Mouse (Mus musculus): Measurements from ENCODE around the gene Gm49354. TPM values are rescaled to one million over a fixed set of nuclear protein-coding genes. Genes with fewer than 3 reads are reported as not detected.

Gene Gm49354
- total RNA-seq (2021) (not detected), polyA plus RNA-seq (2012; rRNA removed) (not detected in 2 replicates)
- long read RNA-seq = 0 reads

DNA sequence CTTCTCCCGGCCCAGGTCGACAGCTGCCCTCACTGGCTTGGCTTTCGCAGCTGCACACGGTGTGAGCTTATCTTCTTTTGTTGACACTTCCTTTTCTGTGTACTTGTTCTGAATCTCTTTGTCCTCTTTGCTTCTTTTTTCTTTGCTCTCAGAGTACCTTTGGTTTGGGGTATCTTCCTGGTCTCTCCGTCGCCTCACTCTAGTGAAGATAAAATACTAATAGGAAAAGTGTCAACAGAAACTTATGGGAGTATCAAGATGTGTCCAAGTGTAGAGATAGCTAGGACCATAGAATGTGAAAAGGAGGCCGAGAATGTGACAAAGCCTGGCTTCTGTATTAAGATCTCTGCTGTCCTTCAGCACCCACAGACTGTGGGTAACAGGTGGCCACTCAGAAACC is at the start of gene Gm49354:
Gene Gm49354 (minus strand): TSS at position 101 of the 400 bp plus-strand sequence.
- H3K9ac ChIP-seq (ENCODE audit: low read depth, low read length) = no peak within 1 kb of the TSS
- TF ChIP-seq POLR2A (IDR thresholded peaks at IDR 0.05; ENCODE audit: insufficient read depth, low read depth, low read length) (no peak), CTCF (IDR thresholded peaks at IDR 0.05) (no peak), EP300 (IDR thresholded peaks at IDR 0.05; ENCODE audit: insufficient read depth, low read depth, low read length) (no peak)
- no peak within 1 kb of the TSS for H3K27ac ChIP-seq
- no peak for DNase-seq
- no peaks in the 10 kb centered on the region; the same call in 1 of the 2 replicates for H3K79me2 ChIP-seq (replicated peaks; ENCODE audit: control insufficient read depth, insufficient read depth, low read length)
- no peaks in the 10 kb centered on the region; the same call in 1 of the 2 replicates for H3K36me3 ChIP-seq (ENCODE audit: control insufficient read depth, insufficient read depth, low read length)
- intact Hi-C loops (cut with DNase I) = no loop called here
- no peak within 1 kb of the TSS for H3K4me3 ChIP-seq
- 82% methylated on average over 7 of the region's 7 CpGs for WGBS
- no peaks in the 10 kb centered on the region for H3K4me1 ChIP-seq (ENCODE audit: control insufficient read depth, insufficient read depth, low read length)
- no peaks in the 10 kb centered on the region for H3K27me3 ChIP-seq (ENCODE audit: control insufficient read depth, insufficient read depth, low read length)

DNA sequence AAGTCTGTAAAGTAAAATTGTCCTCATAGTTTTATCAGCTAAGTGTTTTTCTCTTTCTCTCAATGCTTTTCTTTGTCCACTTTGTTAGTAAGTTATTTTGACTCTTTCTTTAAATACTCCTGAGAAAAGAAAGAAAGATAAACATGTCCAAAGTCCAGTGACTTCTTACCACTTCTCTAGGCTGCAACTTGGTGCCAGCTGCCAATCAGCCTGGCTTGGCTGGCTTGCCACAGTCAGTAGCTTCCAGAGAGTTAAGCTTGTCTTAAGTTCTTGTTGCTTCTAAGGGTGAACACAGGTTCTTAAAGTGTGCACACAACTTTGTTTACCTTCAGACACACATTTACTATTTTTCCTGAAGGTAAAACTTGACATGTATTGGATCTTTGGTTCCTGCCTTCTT is 43.9 kb upstream of the Gm49354 start:
- intact Hi-C loops (cut with DNase I) = loop anchor here (10.0 kb wide), 1 partner anchor 151 kb away; the partner anchor contains the start of gene Golm1
- no peak for DNase-seq
- no peak for TF ChIP-seq EP300 (IDR thresholded peaks at IDR 0.05; ENCODE audit: insufficient read depth, low read depth, low read length)
- no peak for TF ChIP-seq POLR2A (IDR thresholded peaks at IDR 0.05; ENCODE audit: insufficient read depth, low read depth, low read length)
- no peak for TF ChIP-seq CTCF (IDR thresholded peaks at IDR 0.05)

DNA sequence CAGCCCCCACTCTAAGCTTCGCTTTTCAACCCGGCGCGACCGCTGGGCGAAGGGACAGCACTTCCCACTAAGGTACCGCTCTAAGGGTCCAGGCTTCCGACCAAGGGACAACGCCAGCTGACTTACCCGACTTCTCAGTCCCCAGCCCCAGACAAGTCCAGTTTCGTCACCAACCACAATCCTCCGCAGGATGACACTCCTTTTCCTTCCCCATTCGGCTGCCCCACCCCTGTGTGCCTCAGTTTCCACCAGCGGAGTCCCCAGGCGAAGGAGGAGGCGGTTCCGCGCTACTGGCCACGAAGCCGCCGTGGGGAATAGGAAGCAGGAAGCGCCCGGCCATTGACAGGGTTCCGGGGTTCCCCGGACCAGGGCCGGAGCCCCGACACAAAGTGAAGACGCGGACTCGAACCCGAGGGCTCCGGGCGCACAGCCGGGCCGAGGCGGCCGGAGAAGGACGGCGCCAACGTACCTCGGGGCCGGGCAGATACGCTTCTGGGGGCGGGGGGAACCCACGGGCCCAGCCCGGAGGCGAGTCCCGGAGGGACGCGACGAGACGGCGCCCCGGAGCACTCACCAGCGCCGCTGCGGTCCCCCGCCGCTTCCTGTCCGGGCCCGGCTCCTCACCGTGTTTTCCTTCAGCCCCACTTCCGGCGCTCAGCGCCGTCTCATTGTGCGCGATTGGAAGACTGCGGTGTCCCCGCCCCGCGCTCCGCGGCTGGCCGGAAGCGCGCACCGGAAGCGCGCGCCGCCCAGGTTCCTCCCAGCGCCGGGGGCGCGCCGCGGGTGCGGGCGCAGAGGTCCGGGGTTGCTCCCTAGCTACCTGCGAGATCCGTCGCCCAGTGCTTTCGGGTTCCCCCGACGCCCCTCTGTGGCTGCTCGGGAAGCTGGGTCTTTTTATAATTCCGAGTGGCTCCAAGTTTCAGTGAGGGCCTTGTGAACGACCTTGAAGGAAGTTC is 40.7 kb upstream of the Gm49354 start, which contains the start of gene Tut7:
Gene Tut7 (minus strand): TSS at position 641 of the 956 bp plus-strand sequence.
- intact Hi-C loops (cut with DNase I) = loop anchor here (1.0 to 10.0 kb wide), 4 partner anchors 18 to 235 kb away; partner anchors contain the start of genes Agtpbp1, Golm1 and Naa35

More for the DNA sequence above, 43.9 kb upstream of the Gm49354 start:
- H3K4me3 ChIP-seq = no peak overlapping the region
- peaks cover 1% of the 10 kb centered on the region for H3K4me1 ChIP-seq (ENCODE audit: control insufficient read depth, insufficient read depth, low read length)
- no peaks in the 10 kb centered on the region for H3K79me2 ChIP-seq (replicated peaks; ENCODE audit: control insufficient read depth, insufficient read depth, low read length)
- H3K36me3 ChIP-seq (ENCODE audit: control insufficient read depth, insufficient read depth, low read length) = peaks cover 10% of the 10 kb centered on the region
- no peak overlapping the region for H3K9ac ChIP-seq (ENCODE audit: low read depth, low read length)
- H3K27me3 ChIP-seq (ENCODE audit: control insufficient read depth, insufficient read depth, low read length) = no peaks in the 10 kb centered on the region
- no peak overlapping the region for H3K27ac ChIP-seq

DNA sequence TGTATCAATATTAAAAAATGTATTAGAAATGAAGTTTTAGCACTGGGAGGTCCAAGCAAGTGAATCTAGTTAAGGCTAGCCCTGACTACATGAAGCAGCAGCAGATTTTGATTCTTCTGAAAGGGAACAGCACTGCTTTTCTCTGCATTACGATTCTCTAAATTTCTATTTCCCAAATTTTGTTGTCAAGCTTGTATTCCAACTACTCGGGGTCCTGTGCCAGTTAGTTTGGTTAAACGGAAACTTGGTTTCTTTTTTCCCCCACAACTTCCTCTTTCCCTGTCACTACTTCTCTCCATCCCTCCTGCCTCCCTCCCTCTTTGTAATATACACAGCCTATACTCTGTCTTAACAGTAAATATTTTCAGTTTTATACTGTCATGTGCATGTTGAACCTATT is 38.8 kb upstream of the Gm49354 start:
- H3K9ac ChIP-seq (ENCODE audit: low read depth, low read length) = 0 out of 2 replicates have a peak overlapping the region, but pooled peaks have one; percentile 15
- no peaks in the 10 kb centered on the region for H3K27me3 ChIP-seq (ENCODE audit: control insufficient read depth, insufficient read depth, low read length)
- WGBS = 26% methylated on average over 3 of the region's 3 CpGs
- intact Hi-C loops (cut with DNase I) = loop anchor here (5.0 to 10.0 kb wide), 2 partner anchors 146 to 234 kb away; partner anchors contain the start of genes Agtpbp1, Golm1 and Naa35
- H3K27ac ChIP-seq = peak overlapping the region; percentile 49
- peak overlapping the region; percentile 75 for H3K4me3 ChIP-seq
- DNase-seq = no peak
- peaks cover 7% of the 10 kb centered on the region for H3K79me2 ChIP-seq (replicated peaks; ENCODE audit: control insufficient read depth, insufficient read depth, low read length)
- TF ChIP-seq CTCF (IDR thresholded peaks at IDR 0.05) (no peak), POLR2A (IDR thresholded peaks at IDR 0.05; ENCODE audit: insufficient read depth, low read depth, low read length) (no peak), EP300 (IDR thresholded peaks at IDR 0.05; ENCODE audit: insufficient read depth, low read depth, low read length) (no peak)
- H3K4me1 ChIP-seq (ENCODE audit: control insufficient read depth, insufficient read depth, low read length) = peaks cover 13% of the 10 kb centered on the region
- peaks cover 32% of the 10 kb centered on the region for H3K36me3 ChIP-seq (ENCODE audit: control insufficient read depth, insufficient read depth, low read length)

More for the DNA sequence above, 40.7 kb upstream of the Gm49354 start, which contains the start of gene Tut7:
- peaks cover 13% of the 10 kb centered on the region for H3K4me1 ChIP-seq (ENCODE audit: control insufficient read depth, insufficient read depth, low read length)
- peak; percentile 83 for TF ChIP-seq POLR2A (IDR thresholded peaks at IDR 0.05; ENCODE audit: insufficient read depth, low read depth, low read length)
- TF ChIP-seq EP300 (IDR thresholded peaks at IDR 0.05; ENCODE audit: insufficient read depth, low read depth, low read length) = no peak; the same call in 1 of the 2 replicates
- TF ChIP-seq CTCF (IDR thresholded peaks at IDR 0.05) = peak; percentile 10; the same call in 1 of the 2 replicates
- DNase-seq = peak; percentile 95 to 97
- H3K27ac ChIP-seq = peak within 1 kb of the TSS; percentile 99
- peaks cover 27% of the 10 kb centered on the region for H3K36me3 ChIP-seq (ENCODE audit: control insufficient read depth, insufficient read depth, low read length)
- peak within 1 kb of the TSS; percentile 75 for H3K4me3 ChIP-seq
- H3K79me2 ChIP-seq (replicated peaks; ENCODE audit: control insufficient read depth, insufficient read depth, low read length) = peaks cover 7% of the 10 kb centered on the region
- peak within 1 kb of the TSS; percentile 95 for H3K9ac ChIP-seq (ENCODE audit: low read depth, low read length)
- H3K27me3 ChIP-seq (ENCODE audit: control insufficient read depth, insufficient read depth, low read length) = no peaks in the 10 kb centered on the region
- under 1% methylated on average over 100 of the region's 100 CpGs for WGBS

DNA sequence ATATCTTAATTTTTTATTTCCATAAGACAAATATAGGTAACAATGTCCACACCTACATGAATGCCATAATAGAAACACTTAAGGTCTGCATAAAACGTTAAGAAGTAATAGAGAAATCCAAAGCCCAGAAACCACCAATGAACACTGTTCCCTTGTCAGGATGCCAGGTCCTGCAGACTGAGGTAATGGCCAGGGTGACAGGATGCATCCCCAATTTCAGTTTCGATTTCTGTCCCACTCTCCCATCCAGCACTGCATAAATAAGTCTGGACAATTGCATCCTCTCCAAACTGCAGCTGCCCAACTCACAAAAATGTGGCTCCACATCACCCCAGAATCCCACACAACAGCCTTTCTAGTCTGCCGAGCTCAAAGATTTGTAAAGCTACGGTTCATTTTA is 38.1 kb upstream of the Gm49354 start:
- H3K27me3 ChIP-seq (ENCODE audit: control insufficient read depth, insufficient read depth, low read length) = no peaks in the 10 kb centered on the region
- H3K36me3 ChIP-seq (ENCODE audit: control insufficient read depth, insufficient read depth, low read length) = peaks cover 32% of the 10 kb centered on the region
- peak overlapping the region; percentile 75 for H3K4me3 ChIP-seq
- H3K9ac ChIP-seq (ENCODE audit: low read depth, low read length) = no peak overlapping the region
- intact Hi-C loops (cut with DNase I) = loop anchor here (5.0 to 10.0 kb wide), 2 partner anchors 145 to 233 kb away; partner anchors contain the start of genes Agtpbp1, Golm1 and Naa35
- H3K79me2 ChIP-seq (replicated peaks; ENCODE audit: control insufficient read depth, insufficient read depth, low read length) = peaks cover 7% of the 10 kb centered on the region
- WGBS = 18% methylated on average over 4 of the region's 4 CpGs
- H3K27ac ChIP-seq = peak overlapping the region; percentile 49
- TF ChIP-seq CTCF (IDR thresholded peaks at IDR 0.05) = no peak
- no peak for TF ChIP-seq EP300 (IDR thresholded peaks at IDR 0.05; ENCODE audit: insufficient read depth, low read depth, low read length)
- no peak for TF ChIP-seq POLR2A (IDR thresholded peaks at IDR 0.05; ENCODE audit: insufficient read depth, low read depth, low read length)
- DNase-seq = peak in 1 of 2 experiments; percentile 58
- H3K4me1 ChIP-seq (ENCODE audit: control insufficient read depth, insufficient read depth, low read length) = peaks cover 13% of the 10 kb centered on the region

All from heart, adult 2 months (tissue).